In the genomic region with DNA sequence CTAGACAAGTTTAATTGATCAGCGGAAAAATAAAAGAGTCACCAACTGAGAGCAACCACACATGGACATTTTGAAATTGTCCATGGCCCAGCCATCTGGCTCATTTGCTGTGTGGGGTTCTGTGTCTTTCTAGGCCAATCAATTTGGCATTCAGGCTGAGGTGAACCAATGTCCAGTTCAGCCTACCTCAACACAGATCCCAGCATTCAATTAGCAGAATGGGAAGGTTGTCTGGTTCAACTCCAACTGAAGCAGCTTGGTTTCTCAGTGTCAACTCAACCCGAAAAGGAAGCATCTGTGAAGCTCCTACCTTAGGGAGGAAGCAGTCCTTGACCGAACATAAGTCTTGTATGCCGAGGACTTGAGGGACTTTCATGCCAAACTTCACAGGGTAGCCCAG, we compare ENCODE assay signal across 21 mouse cellular contexts.
DNase-seq lines count a peak whose midpoint lies in the region; ATAC-seq and TF ChIP-seq lines count a peak whose summit lies in the region.
"Had no signal": no experiment of that assay in that cellular context is flagged by ENCODE, and none has a peak within 500 bp of the region (broad histone marks: within the 10 kb centered on the region; RNA-seq: fewer than 3 reads in every experiment).

No protein-coding gene starts in this region.

- H3K4me1 ChIP-seq in forebrain, embryonic 15.5 days = no peaks in the 10 kb centered on the region
- peaks cover 5% of the 10 kb centered on the region; the same call in 1 of the 2 replicates for H3K4me1 ChIP-seq in forebrain, embryonic 13.5 days
- no peaks in the 10 kb centered on the region for H3K4me1 ChIP-seq in midbrain, postnatal 0 days (ENCODE audit: insufficient read depth, low read length)
- no peaks in the 10 kb centered on the region for H3K4me1 ChIP-seq in midbrain, embryonic 10.5 days
- H3K4me1 ChIP-seq: embryonic facial prominence, embryonic 10.5 days; embryonic facial prominence, embryonic 12.5 days had no signal

- H3K27me3 ChIP-seq in forebrain, embryonic 15.5 days = no peaks in the 10 kb centered on the region
- H3K27me3 ChIP-seq in forebrain, embryonic 13.5 days = no peaks in the 10 kb centered on the region
- no peaks in the 10 kb centered on the region for H3K27me3 ChIP-seq in midbrain, postnatal 0 days (ENCODE audit: insufficient read depth, low read length)
- H3K27me3 ChIP-seq in midbrain, embryonic 10.5 days (ENCODE audit: low read depth, poor library complexity, severe bottlenecking) = no peaks in the 10 kb centered on the region
- H3K27me3 ChIP-seq: CH12.LX; embryonic facial prominence, embryonic 12.5 days; Patski had no signal

- DNase-seq in cerebellum, postnatal 10 days = peak; percentile 74 to 77
- DNase-seq in cerebellum, adult 9-11 months = no peak
- DNase-seq in midbrain, postnatal 0 days (ENCODE audit: low spot score) = peak; percentile 29
- no peak for DNase-seq in midbrain, embryonic 10.5 days (ENCODE audit: low spot score)
- DNase-seq: adrenal gland, adult 8-10 months; adrenal gland, postnatal 14 days; adrenal gland, postnatal 36 days; B cell, adult 2 months; cerebellum, adult 18-20 months; cerebellum, adult 8-10 months; forebrain, postnatal 0 days had no signal

- 72% methylated on average over 4 of the region's 4 CpGs for WGBS in forebrain, embryonic 15.5 days
- 84% methylated on average over 4 of the region's 4 CpGs for WGBS in forebrain, embryonic 13.5 days
- 92% methylated on average over 4 of the region's 4 CpGs for WGBS in midbrain, postnatal 0 days
- WGBS in midbrain, embryonic 10.5 days = 89% methylated on average over 4 of the region's 4 CpGs

- TF ChIP-seq CTCF in midbrain, postnatal 0 days (IDR thresholded peaks at IDR 0.05) = no peak

- H3K27ac ChIP-seq in forebrain, embryonic 15.5 days (replicated peaks) = no peak overlapping the region
- no peak overlapping the region for H3K27ac ChIP-seq in forebrain, embryonic 13.5 days
- no peak overlapping the region for H3K27ac ChIP-seq in midbrain, postnatal 0 days (ENCODE audit: low read depth, low read length)
- H3K27ac ChIP-seq in midbrain, embryonic 10.5 days (replicated peaks) = no peak overlapping the region
- H3K27ac ChIP-seq: embryonic facial prominence, embryonic 10.5 days; embryonic facial prominence, embryonic 12.5 days had no signal

- no peaks in the 10 kb centered on the region for H3K36me3 ChIP-seq in forebrain, embryonic 15.5 days
- H3K36me3 ChIP-seq in forebrain, embryonic 13.5 days (ENCODE audit: poor library complexity, severe bottlenecking) = no peaks in the 10 kb centered on the region
- no peaks in the 10 kb centered on the region for H3K36me3 ChIP-seq in midbrain, postnatal 0 days (ENCODE audit: insufficient read depth, low read length)
- H3K36me3 ChIP-seq in midbrain, embryonic 10.5 days = no peaks in the 10 kb centered on the region
- H3K36me3 ChIP-seq: embryonic facial prominence, embryonic 10.5 days; embryonic facial prominence, embryonic 12.5 days; G1E had no signal

- H3K9ac ChIP-seq in forebrain, embryonic 15.5 days (replicated peaks) = no peak overlapping the region
- H3K9ac ChIP-seq in forebrain, embryonic 13.5 days = no peak overlapping the region
- no peak overlapping the region for H3K9ac ChIP-seq in midbrain, postnatal 0 days (replicated peaks; ENCODE audit: low read length, poor library complexity, severe bottlenecking)
- H3K9ac ChIP-seq: embryonic facial prominence, embryonic 12.5 days; forebrain, postnatal 0 days had no signal

- no peaks in the 10 kb centered on the region for H3K9me3 ChIP-seq in forebrain, embryonic 15.5 days
- H3K9me3 ChIP-seq in forebrain, embryonic 13.5 days (replicated peaks) = no peaks in the 10 kb centered on the region
- no peaks in the 10 kb centered on the region for H3K9me3 ChIP-seq in midbrain, postnatal 0 days (ENCODE audit: low read length)
- H3K9me3 ChIP-seq in midbrain, embryonic 10.5 days (replicated peaks) = no peaks in the 10 kb centered on the region
- H3K9me3 ChIP-seq: embryonic facial prominence, embryonic 10.5 days; embryonic facial prominence, embryonic 12.5 days had no signal

- no peak overlapping the region for H3K4me2 ChIP-seq in forebrain, embryonic 15.5 days (replicated peaks)
- H3K4me2 ChIP-seq in forebrain, embryonic 13.5 days = no peak overlapping the region
- H3K4me2 ChIP-seq in midbrain, postnatal 0 days (ENCODE audit: low read depth, low read length, poor library complexity, severe bottlenecking) = no peak overlapping the region
- H3K4me2 ChIP-seq: embryonic facial prominence, embryonic 12.5 days had no signal

- 0 out of 2 replicates have a peak, but pooled peaks have one; percentile 26 for ATAC-seq in forebrain, embryonic 15.5 days (replicated peaks)
- ATAC-seq in forebrain, embryonic 13.5 days = no peak
- ATAC-seq in midbrain, postnatal 0 days (ENCODE audit: low FRiP score) = no peak
- ATAC-seq: activated CD4-positive, CD25-positive, alpha-beta regulatory T cell, adult 4 months; CD4-positive, CD25-positive, alpha-beta regulatory T cell, adult 4 months; forebrain, embryonic 14.5 days; forebrain, postnatal 0 days; Patski had no signal

- H3K4me3 ChIP-seq in forebrain, embryonic 15.5 days = no peak overlapping the region
- no peak overlapping the region for H3K4me3 ChIP-seq in forebrain, embryonic 13.5 days
- no peak overlapping the region for H3K4me3 ChIP-seq in midbrain, postnatal 0 days (ENCODE audit: low read depth, low read length)
- H3K4me3 ChIP-seq in midbrain, embryonic 10.5 days = no peak overlapping the region
- H3K4me3 ChIP-seq: embryonic facial prominence, embryonic 10.5 days; embryonic facial prominence, embryonic 12.5 days had no signal

Comparison
In these comparisons a context has a peak if more than half of its experiments do, and no peak if none do; other contexts are left out.
1. DNase-seq: peak in cerebellum, postnatal 10 days (2 of 2) and midbrain, postnatal 0 days (single experiment); none in cerebellum, adult 9-11 months (single experiment) and midbrain, embryonic 10.5 days (single experiment).